Mouse (Mus musculus): ENCODE data around the gene Nphp1. TPM values are rescaled to one million over a fixed set of nuclear protein-coding genes. Genes with fewer than 3 reads are reported as not detected.

Gene Nphp1
- polyA plus RNA-seq (2015; fragmentation: Nextera tagmentation; extraction: Ambion mirVana) = 28.5 and 36.5 TPM in 2 replicates

DNA sequence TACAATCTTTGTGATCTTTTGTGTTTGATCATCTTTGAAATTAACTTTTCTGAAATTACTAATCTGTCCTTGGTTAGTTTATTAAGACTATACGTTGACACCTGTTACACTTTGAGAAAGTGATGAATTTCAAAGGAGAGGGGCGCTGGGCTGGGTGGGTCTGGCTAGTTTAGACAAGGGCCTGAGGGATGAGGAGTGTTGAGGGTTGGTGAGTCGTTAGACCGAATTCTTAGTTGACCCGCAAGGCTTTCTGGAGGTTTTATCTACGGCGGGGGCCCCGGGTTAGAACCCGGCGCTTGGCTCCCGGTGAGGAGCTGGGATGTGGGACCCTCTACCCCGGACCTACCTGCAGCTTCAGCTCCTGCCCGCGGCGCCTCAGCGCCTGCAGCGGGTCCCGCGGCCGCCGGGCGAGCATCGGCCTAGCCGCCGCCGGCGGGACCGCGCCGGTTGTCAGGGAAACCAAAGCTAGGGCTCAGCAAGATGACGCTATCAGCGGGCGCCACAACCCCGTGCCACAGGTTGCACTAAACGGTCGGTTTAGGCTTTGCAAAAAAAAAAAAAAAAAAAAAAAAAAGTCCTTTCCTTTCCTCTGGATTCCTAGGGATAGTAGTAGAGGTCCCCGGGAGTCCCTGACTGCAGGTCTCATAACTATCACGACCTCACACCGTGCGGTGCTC is at the start of gene Nphp1:
Nphp1 (minus strand) TSS at position 458 of the 677 bp plus-strand sequence.

DNA sequence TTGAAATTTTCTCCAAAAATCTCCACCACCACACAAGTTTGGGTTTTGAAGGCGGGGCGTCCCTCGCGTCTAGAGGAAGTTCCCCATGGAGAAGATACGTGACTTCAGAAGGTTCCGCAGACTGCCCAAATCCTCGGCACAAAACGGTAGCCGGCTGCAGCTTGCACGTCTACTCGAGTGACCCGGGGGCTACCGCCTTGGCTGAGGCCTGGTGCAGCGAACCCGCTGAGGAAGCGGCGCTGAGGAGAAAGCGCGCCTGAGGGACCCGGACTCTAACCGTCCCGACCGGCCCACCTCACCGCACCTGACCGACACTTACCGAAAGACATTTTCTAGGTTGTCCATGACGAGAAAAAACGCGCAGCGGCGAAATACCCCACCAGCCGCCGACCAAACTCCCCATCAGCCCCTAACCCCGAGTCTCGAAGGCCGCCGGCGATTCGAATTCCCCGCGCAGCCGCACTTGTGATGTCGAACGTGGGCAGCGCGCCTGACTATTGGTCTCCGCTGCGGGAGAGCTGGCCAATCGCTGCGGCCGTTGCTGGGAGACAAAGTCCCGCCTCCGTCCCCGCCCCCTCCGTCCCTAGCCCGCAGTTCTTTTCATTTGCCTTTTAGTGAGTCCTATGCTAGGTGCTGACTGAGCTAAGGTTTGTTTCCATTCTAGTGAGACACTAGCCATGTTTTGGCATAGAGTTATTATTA is 42.9 kb upstream of the Nphp1 start, which contains the start of gene Bub1:
Bub1 (minus strand) TSS at position 465 of the 702 bp plus-strand sequence.

DNA sequence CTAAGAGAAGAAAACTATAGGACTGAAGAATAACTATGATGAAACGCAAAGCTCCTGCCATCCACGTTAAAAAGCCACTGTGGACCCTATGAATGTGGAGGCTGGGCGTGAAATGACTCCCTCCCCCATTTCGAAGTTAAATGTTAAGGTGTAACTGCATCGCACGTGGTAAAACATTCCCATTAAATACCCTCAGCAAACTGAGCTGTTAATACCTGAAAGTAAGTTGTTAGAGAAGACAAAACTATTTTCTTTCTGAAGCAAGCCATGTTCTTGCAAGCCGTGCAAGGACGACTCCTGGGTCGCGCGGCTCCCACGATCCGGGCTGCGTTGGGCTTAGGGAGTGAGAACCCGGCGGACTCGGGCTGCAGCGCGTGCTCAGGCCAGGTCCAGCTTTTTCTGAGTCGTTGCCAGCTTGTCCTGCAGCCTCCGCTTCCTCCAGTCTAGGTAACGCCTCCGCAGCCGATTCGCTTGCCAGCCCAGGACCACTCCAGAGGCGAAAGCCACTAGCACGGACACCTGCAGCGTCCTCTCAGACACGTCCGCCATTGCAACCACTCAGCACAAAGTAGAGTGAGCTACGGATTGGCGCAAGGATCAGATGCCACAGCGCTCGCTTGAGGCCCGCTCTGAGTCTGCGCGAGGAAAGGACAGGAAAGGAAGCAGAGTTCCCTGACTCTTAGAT is 3.4 kb upstream of the Nphp1 start, which contains the start of gene Mtln:
Mtln (minus strand) TSS at position 570 of the 685 bp plus-strand sequence.

DNA sequence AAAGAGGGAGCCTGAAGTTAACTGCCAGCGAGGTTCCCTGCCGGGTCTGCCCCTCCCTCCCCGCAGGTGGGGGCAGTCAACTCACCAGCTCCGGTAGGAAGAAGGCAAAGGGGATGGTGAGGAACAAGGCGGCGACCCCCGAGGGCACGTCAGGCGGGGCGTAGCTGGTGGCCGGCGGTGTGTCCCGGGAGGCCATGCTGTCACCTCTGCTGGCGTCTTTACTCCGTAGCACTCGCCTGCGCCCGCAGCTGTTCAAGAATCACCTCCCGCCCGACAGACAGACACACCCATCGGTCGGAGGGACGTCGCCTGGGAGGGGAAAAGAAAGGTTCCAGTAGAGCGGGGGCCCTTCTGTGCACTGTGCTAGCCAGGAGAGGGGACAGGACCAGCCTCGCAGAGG is 59.0 kb downstream of the Nphp1 start, which contains the start of gene Mall:
Mall (minus strand) TSS at position 262 of the 400 bp plus-strand sequence.

Other genes starting within 250 kb of the Nphp1 start
- 0.15 and 0.19 TPM in 2 replicates for gene Prom2, start 247.4 kb downstream of the Nphp1 start, polyA plus RNA-seq (2015; fragmentation: Nextera tagmentation; extraction: Ambion mirVana)
- gene Zfp661, start 201.8 kb downstream of the Nphp1 start, polyA plus RNA-seq (2015; fragmentation: Nextera tagmentation; extraction: Ambion mirVana) = 1.7 and 3.1 TPM in 2 replicates
- 99.7 and 130 TPM in 2 replicates for gene Mrps5, start 201.7 kb downstream of the Nphp1 start, polyA plus RNA-seq (2015; fragmentation: Nextera tagmentation; extraction: Ambion mirVana)
- 9.3 and 9.9 TPM in 2 replicates for gene Mal, start 132.2 kb downstream of the Nphp1 start, polyA plus RNA-seq (2015; fragmentation: Nextera tagmentation; extraction: Ambion mirVana)
- gene Mall, start 59.0 kb downstream of the Nphp1 start, polyA plus RNA-seq (2015; fragmentation: Nextera tagmentation; extraction: Ambion mirVana) = 1.2 and 1.5 TPM in 2 replicates
- gene Mtln, start 3.6 kb upstream of the Nphp1 start, polyA plus RNA-seq (2015; fragmentation: Nextera tagmentation; extraction: Ambion mirVana) = 270 and 461 TPM in 2 replicates
- gene Bub1, start 43.0 kb upstream of the Nphp1 start, polyA plus RNA-seq (2015; fragmentation: Nextera tagmentation; extraction: Ambion mirVana) = 6.4 and 9.2 TPM in 2 replicates
- gene Acoxl, start 50.0 kb upstream of the Nphp1 start, polyA plus RNA-seq (2015; fragmentation: Nextera tagmentation; extraction: Ambion mirVana) = 0.57 and 0.68 TPM in 2 replicates